Mouse (Mus musculus) myocyte (in vitro differentiated cells): ENCODE measurements around the gene Efcab7. TPM values are rescaled to one million over a fixed set of nuclear protein-coding genes. Genes with fewer than 3 reads are reported as not detected.

ENCODE experiments used
- H3K27me3 ChIP-seq: one replicate; pipeline ENCODE4 v1.6.1; 2011; ENCODE audit not compliant: control insufficient read depth, insufficient read depth, insufficient read length
- H3K36me3 ChIP-seq: one replicate; pipeline ENCODE4 v1.6.1; 2011; ENCODE audit not compliant: control insufficient read depth, insufficient read depth
- H3K4me2 ChIP-seq: one replicate; pipeline ENCODE4 v1.6.1; 2011; ENCODE audit warnings: low read depth, control low read depth
- H3K4me3 ChIP-seq: one replicate; pipeline ENCODE4 v1.5.1; 2011; ENCODE audit warnings: mild to moderate bottlenecking, control low read depth, moderate library complexity
- H3K79me2 ChIP-seq: one replicate; pipeline ENCODE4 v1.6.1; 2011; ENCODE audit not compliant: control insufficient read depth, insufficient read depth
- H3ac ChIP-seq: one replicate; pipeline ENCODE4 v1.6.1; 2011; ENCODE audit not compliant: control insufficient read depth, insufficient read length
- CEBPB ChIP-seq: IDR thresholded peaks from 2 replicates; pipeline ENCODE4 v1.6.1; 2011; ENCODE audit warnings: mild to moderate bottlenecking, moderate library complexity; ENCODE audit not compliant: poor library complexity, insufficient read depth, severe bottlenecking
- E2F4 ChIP-seq: IDR thresholded peaks from one replicate; pipeline ENCODE4 v1.6.1; 2011; ENCODE audit warnings: mild to moderate bottlenecking, control low read depth, moderate library complexity; ENCODE audit not compliant: insufficient read depth
- MAX ChIP-seq: IDR thresholded peaks from one replicate; pipeline ENCODE4 v1.6.1; 2011; ENCODE audit warnings: low read depth, mild to moderate bottlenecking, control low read depth
- MYOD1 ChIP-seq, 3 experiments: IDR thresholded peaks; one replicate each; pipeline ENCODE4 v1.6.1; 2011; ENCODE audit warnings: control low read depth in 2 of 3, low read depth in 2 of 3, mild to moderate bottlenecking in 2 of 3, moderate library complexity in 1 of 3; ENCODE audit not compliant: insufficient read length in 2 of 3, control insufficient read depth in 1 of 3
- MYOG ChIP-seq, 3 experiments: IDR thresholded peaks; one replicate each; pipeline ENCODE4 v1.6.1; 2011; ENCODE audit warnings: control low read depth in 2 of 3, low read depth in 2 of 3, mild to moderate bottlenecking in 2 of 3; ENCODE audit not compliant: insufficient read length in 2 of 3, control insufficient read depth in 1 of 3, insufficient read depth in 1 of 3
- POLR2A ChIP-seq: IDR thresholded peaks from one replicate; pipeline ENCODE4 v1.6.1; 2011; ENCODE audit warnings: low read depth, mild to moderate bottlenecking, control low read depth, moderate library complexity; ENCODE audit not compliant: insufficient read length
- POLR2AphosphoS2 ChIP-seq: IDR thresholded peaks from one replicate; pipeline ENCODE4 v1.6.1; 2011; ENCODE audit warnings: low read depth, control low read depth; ENCODE audit not compliant: insufficient read length
- REST ChIP-seq: IDR thresholded peaks from one replicate; pipeline ENCODE4 v1.6.1; 2011; ENCODE audit warnings: mild to moderate bottlenecking, control low read depth, moderate library complexity; ENCODE audit not compliant: insufficient read depth, insufficient read length
- SRF ChIP-seq: IDR thresholded peaks from one replicate; pipeline ENCODE4 v1.6.1; 2011; ENCODE audit warnings: low read depth; ENCODE audit not compliant: control insufficient read depth, insufficient read length
- TCF12 ChIP-seq: IDR thresholded peaks from one replicate; pipeline ENCODE4 v1.6.1; 2011; ENCODE audit warnings: mild to moderate bottlenecking, control low read depth; ENCODE audit not compliant: poor library complexity, insufficient read depth, severe bottlenecking
- TCF3 ChIP-seq: IDR thresholded peaks from one replicate; pipeline ENCODE4 v1.6.1; 2011; ENCODE audit warnings: low read depth, control low read depth; ENCODE audit not compliant: insufficient read length
- USF1 ChIP-seq: IDR thresholded peaks from one replicate; pipeline ENCODE4 v1.6.1; 2011; ENCODE audit warnings: low read depth, mild to moderate bottlenecking, control low read depth, moderate library complexity
- polyA plus RNA-seq: library from polyadenylated mRNA; unstranded; fragments of >200 nt; fragmentation: generic; extraction: Trizol; gene quantifications from one replicate; pipeline ENCODE4 v1.2.1, GENCODE M21; 2012; ENCODE audit warnings: missing spikeins

The Efcab7 gene
- polyA plus RNA-seq, 1 experiment = 6.6 TPM

DNA sequence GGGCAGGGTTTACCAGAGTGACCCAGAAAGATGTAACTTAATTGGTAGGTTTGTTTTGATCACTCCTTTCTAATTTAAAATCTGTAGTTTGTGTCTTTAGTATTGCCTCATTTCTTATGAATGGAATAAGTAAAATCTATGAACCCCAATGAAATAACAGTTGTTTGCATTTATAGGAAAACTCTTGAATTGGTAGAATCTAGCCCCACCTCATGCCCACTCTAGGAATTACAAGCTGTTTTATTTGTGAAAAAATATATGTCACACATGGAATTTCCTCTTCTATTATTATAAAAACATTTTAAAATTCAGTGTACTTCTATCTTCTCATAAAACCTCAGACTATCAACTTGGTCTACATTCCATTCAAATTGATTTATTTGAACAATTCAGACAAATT, 52.9 kb downstream of the Efcab7 start:
- no peaks in the 10 kb centered on the region for H3K36me3 ChIP-seq
- no peaks in the 10 kb centered on the region for H3K27me3 ChIP-seq
- no peak overlapping the region for H3K4me3 ChIP-seq
- H3ac ChIP-seq = no peak overlapping the region
- TF ChIP-seq TCF12 = no peak
- TF ChIP-seq SRF = no peak
- TF ChIP-seq POLR2AphosphoS2 = no peak
- TF ChIP-seq REST = no peak
- no peak for TF ChIP-seq CEBPB
- TF ChIP-seq TCF3 = no peak
- TF ChIP-seq POLR2A = no peak
- H3K4me2 ChIP-seq = no peak overlapping the region
- no peaks in the 10 kb centered on the region for H3K79me2 ChIP-seq

DNA sequence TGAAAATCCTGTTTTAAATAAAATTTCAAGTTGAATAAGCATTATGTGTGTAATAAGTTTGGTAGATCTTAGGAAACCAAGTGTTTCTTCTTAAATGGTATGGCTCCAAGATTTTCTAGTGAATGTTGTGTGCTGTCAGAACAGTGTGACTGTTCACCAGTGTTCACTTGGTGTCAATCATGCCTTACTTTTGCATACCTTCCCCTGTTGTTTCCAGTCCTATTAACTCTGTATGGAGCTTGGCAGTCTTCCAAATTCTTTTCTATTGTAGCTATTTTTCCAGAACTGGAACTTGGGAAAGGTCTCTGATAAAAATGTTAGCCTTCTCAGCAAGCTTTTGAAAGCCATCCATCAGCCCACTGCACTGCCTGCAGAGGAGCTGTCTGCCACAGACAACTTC, 53.4 kb downstream of the Efcab7 start:
- Histone ChIP-seq H3ac (no peak overlapping the region), H3K4me3 (no peak overlapping the region), H3K27me3 (no peaks in the 10 kb centered on the region), H3K4me2 (no peak overlapping the region), H3K79me2 (no peaks in the 10 kb centered on the region), H3K36me3 (no peaks in the 10 kb centered on the region)
- TF ChIP-seq SRF (no peak), TCF12 (no peak), CEBPB (no peak), MYOD1 (IDR thresholded peaks at IDR 0.05; ENCODE audit: control insufficient read depth in 1 of 3, insufficient read length in 2 of 3, low read depth in 2 of 3) (no peak), USF1 (no peak), POLR2A (no peak), E2F4 (no peak), REST (no peak), MYOG (IDR thresholded peaks at IDR 0.05; ENCODE audit: control insufficient read depth in 1 of 3, insufficient read depth in 1 of 3, insufficient read length in 2 of 3, low read depth in 2 of 3) (no peak), TCF3 (no peak), MAX (no peak), POLR2AphosphoS2 (no peak)

DNA sequence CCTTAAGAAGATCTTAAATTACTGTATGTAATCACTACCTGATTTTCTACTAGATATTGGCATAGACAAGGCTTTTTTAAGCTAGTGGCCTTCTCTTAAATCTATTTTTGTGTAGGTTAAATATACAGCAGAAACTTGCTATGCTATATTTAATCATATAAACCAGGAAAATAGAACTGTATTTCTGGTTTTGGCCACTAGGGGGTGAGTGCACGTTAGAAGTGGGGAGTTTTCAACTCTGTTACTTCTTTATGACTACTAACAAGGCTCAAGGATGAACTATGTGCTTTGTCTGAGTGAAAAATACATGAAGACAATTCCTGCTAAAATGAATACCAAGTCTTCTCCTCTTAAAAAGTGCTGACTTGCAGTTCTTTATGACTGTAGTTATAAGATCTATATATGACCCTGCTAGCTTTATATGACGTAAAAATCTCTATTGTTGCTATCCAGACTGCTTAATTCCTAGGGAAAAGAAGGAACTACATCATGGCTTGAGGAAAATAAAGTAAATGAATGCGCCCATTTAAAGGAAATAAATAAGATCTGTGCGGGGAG, 85.0 kb downstream of the Efcab7 start:
- TF ChIP-seq E2F4 (no peak), POLR2A (no peak), TCF3 (no peak), MYOG (IDR thresholded peaks at IDR 0.05; ENCODE audit: control insufficient read depth in 1 of 3, insufficient read depth in 1 of 3, insufficient read length in 2 of 3, low read depth in 2 of 3) (no peak), SRF (no peak), REST (no peak), MYOD1 (IDR thresholded peaks at IDR 0.05; ENCODE audit: control insufficient read depth in 1 of 3, insufficient read length in 2 of 3, low read depth in 2 of 3) (no peak), POLR2AphosphoS2 (no peak), TCF12 (no peak), MAX (no peak)
- H3K4me2 ChIP-seq = no peak overlapping the region
- no peaks in the 10 kb centered on the region for H3K36me3 ChIP-seq
- no peaks in the 10 kb centered on the region for H3K79me2 ChIP-seq
- no peak overlapping the region for H3K4me3 ChIP-seq
- H3ac ChIP-seq = no peak overlapping the region
- H3K27me3 ChIP-seq = no peaks in the 10 kb centered on the region

DNA sequence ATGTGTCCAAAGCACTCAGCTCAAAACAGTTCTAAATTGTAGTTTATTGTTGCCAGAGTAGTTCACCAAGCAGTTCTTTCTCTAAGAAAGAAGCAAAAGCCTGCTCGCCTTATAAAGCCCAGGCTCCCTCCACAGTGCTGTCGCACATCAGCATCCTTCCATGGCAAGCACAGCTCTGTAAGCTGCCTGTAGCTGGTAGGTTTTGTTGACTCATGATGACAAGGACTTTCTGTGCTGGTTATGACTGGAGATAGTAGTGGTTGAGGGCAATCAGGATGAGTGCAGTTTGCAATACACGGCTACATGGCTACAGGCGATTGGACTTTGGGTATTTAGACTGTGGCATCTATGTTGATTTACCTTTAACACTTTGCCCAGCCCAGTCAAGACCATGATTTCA, 97.4 kb downstream of the Efcab7 start:
- peaks cover 11% of the 10 kb centered on the region for H3K79me2 ChIP-seq
- no peaks in the 10 kb centered on the region for H3K36me3 ChIP-seq
- H3ac ChIP-seq = no peak overlapping the region
- H3K27me3 ChIP-seq = no peaks in the 10 kb centered on the region
- TF ChIP-seq MYOD1 (IDR thresholded peaks at IDR 0.05; ENCODE audit: control insufficient read depth in 1 of 3, insufficient read length in 2 of 3, low read depth in 2 of 3) (no peak), POLR2A (no peak), USF1 (no peak), TCF3 (no peak), TCF12 (no peak), POLR2AphosphoS2 (no peak), CEBPB (no peak), MAX (no peak), REST (no peak), MYOG (IDR thresholded peaks at IDR 0.05; ENCODE audit: control insufficient read depth in 1 of 3, insufficient read depth in 1 of 3, insufficient read length in 2 of 3, low read depth in 2 of 3) (no peak)
- H3K4me3 ChIP-seq = no peak overlapping the region
- no peak overlapping the region for H3K4me2 ChIP-seq

DNA sequence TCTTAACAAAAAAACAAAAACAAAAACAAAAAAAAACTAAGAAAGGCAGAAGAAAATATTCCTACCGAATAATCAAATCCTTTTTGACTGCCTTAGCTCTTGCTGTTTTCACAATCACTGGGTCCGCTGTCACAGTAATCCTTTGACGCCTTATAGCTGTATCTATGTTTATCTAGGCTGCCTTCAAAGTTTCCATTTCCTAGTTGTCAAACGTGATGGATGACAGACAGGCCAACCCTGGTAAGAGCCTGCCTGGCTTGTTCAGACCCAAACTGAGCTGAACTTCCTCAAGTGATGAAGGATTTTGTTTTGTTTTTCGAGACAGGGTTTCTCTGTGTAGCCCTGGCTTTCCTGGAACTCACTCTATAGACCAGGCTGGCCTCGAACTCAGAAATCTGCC, 99.5 kb downstream of the Efcab7 start:
- no peak overlapping the region for H3ac ChIP-seq
- H3K27me3 ChIP-seq = no peaks in the 10 kb centered on the region
- peak overlapping the region; percentile 67 for H3K4me3 ChIP-seq
- H3K36me3 ChIP-seq = no peaks in the 10 kb centered on the region
- H3K79me2 ChIP-seq = peaks cover 18% of the 10 kb centered on the region
- TF ChIP-seq E2F4 (no peak), SRF (no peak), USF1 (no peak), TCF12 (no peak), POLR2AphosphoS2 (no peak), CEBPB (no peak), MYOG (IDR thresholded peaks at IDR 0.05; ENCODE audit: control insufficient read depth in 1 of 3, insufficient read depth in 1 of 3, insufficient read length in 2 of 3, low read depth in 2 of 3) (no peak), MAX (no peak), POLR2A (no peak), TCF3 (no peak), REST (no peak), MYOD1 (IDR thresholded peaks at IDR 0.05; ENCODE audit: control insufficient read depth in 1 of 3, insufficient read length in 2 of 3, low read depth in 2 of 3) (no peak)
- peak overlapping the region; percentile 68 for H3K4me2 ChIP-seq
